Mouse (Mus musculus) limb, embryonic 15.5 days (tissue): ENCODE measurements around the gene Trmt2b. TPM values are rescaled to one million over a fixed set of nuclear protein-coding genes. Genes with fewer than 3 reads are reported as not detected.
"Not testable (repeated sequence)": the region's sequence is repeated elsewhere in the genome, so short reads cannot be mapped to it uniquely, and the experiment has no call there.

Source experiments
- ATAC-seq: fragments of 200-750 bp; cut with Nextera tagmentation; 2 replicates; pipeline ENCODE4 v1.8.0; 2017; ENCODE audit warnings: low read depth, moderate TSS enrichment; ENCODE audit not compliant: insufficient number of reproducible peaks, low FRiP score, low TSS enrichment
- H3K27ac ChIP-seq: fragments of 300-500 bp; sonication (generic); 2 replicates; pipeline ENCODE4 v1.5.1; 2015; ENCODE audit warnings: moderate library complexity, mild to moderate bottlenecking, inconsistent platforms
- H3K27me3 ChIP-seq: fragments of 300-500 bp; sonication (generic); 2 replicates; pipeline ENCODE4 v1.6.1; 2015; ENCODE audit warnings: inconsistent platforms
- H3K36me3 ChIP-seq: fragments of 300-500 bp; sonication (generic); 2 replicates; pipeline ENCODE4 v1.6.1; 2015; ENCODE audit warnings: inconsistent platforms
- H3K4me1 ChIP-seq: fragments of 300-500 bp; sonication (generic); 2 replicates; pipeline ENCODE4 v1.6.1; 2015; ENCODE audit warnings: inconsistent platforms
- H3K4me2 ChIP-seq: fragments of 300-500 bp; sonication (generic); 2 replicates; pipeline ENCODE4 v1.6.1; 2015; ENCODE audit warnings: mild to moderate bottlenecking, inconsistent platforms
- H3K4me3 ChIP-seq: fragments of 300-500 bp; sonication (generic); 2 replicates; pipeline ENCODE4 v1.5.1; 2015; ENCODE audit warnings: mild to moderate bottlenecking, inconsistent platforms
- H3K9ac ChIP-seq: fragments of 300-500 bp; sonication (generic); 2 replicates; pipeline ENCODE4 v1.6.1; 2015; ENCODE audit warnings: inconsistent platforms
- H3K9me3 ChIP-seq: fragments of 300-500 bp; sonication (generic); 2 replicates; pipeline ENCODE4 v1.6.1; 2016; ENCODE audit warnings: inconsistent platforms
- WGBS: fragments of 180-500 bp; shearing (Covaris S2); methylation state at CpG from one replicate; pipeline ENCODE4 v1.1.7; 2015; 5-methylcytosine and 5-hydroxymethylcytosine counted together
- polyA plus RNA-seq: library from polyadenylated mRNA; unstranded; fragments of >200 nt; fragmentation: Nextera tagmentation; extraction: Ambion mirVana; gene quantifications from 2 replicates; pipeline ENCODE4 v1.2.1, GENCODE M21; 2015

The Trmt2b gene
- 15.7 and 19.1 TPM in 2 replicates for polyA plus RNA-seq

DNA sequence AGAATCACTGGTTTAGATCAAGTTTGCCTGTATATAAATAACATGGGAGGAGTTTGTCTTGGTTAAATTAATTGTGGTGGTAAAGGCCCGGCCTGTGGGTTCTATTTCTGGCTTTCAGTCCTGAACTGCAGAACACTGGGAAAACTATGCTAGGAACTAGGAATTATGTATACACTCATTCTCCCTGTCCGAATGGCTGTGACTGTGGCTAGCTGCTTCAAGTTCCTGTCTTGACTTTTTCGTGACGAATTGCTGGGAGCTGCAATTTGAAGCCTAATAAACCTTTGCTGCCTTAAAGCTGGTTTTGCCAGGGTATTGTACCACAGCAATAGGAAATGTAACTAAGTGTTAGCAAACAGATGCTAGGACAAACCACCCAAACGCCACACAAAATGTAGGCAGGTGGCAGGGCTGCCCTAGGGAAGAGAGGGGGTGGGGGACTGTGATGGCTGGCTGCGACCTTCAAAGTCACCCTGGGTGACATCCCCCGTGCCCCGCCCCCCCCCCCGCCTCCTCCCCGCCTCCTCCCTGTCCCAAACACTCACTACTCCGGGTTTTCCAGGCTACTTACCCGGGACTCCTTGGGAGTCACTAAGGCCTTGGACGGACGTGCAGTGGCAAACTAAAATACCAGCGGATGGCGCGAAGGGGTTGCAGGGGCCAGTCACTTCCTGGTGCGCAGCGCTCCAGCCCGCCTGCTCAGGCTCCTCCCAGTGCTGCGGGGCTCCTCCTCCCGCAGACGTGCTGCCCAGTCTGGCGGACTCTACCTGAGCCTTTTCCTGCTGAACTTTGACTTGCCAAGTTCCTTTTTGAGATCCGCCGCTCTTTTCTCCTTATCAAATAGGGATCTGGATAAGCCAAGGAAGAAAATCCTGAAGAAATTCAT, at the start of gene Trmt2b:
Gene Trmt2b, minus strand, starts transcription at position 710 of the 886 bp plus-strand sequence.
- Histone ChIP-seq H3K4me3 (peak within 1 kb of the TSS; percentile 42), H3K9ac (0 out of 2 replicates have a peak within 1 kb of the TSS, but pooled peaks have one; percentile 17), H3K4me1 (no peaks in the 10 kb centered on the region), H3K27ac (peak within 1 kb of the TSS; percentile 69), H3K9me3 (no peaks in the 10 kb centered on the region), H3K36me3 (no peaks in the 10 kb centered on the region), H3K4me2 (peak within 1 kb of the TSS; percentile 43), H3K27me3 (no peaks in the 10 kb centered on the region)
- 0 out of 2 replicates have a peak, but pooled peaks have one; percentile 69 for ATAC-seq
- WGBS = 22% methylated on average over 19 of the region's 26 CpGs

DNA sequence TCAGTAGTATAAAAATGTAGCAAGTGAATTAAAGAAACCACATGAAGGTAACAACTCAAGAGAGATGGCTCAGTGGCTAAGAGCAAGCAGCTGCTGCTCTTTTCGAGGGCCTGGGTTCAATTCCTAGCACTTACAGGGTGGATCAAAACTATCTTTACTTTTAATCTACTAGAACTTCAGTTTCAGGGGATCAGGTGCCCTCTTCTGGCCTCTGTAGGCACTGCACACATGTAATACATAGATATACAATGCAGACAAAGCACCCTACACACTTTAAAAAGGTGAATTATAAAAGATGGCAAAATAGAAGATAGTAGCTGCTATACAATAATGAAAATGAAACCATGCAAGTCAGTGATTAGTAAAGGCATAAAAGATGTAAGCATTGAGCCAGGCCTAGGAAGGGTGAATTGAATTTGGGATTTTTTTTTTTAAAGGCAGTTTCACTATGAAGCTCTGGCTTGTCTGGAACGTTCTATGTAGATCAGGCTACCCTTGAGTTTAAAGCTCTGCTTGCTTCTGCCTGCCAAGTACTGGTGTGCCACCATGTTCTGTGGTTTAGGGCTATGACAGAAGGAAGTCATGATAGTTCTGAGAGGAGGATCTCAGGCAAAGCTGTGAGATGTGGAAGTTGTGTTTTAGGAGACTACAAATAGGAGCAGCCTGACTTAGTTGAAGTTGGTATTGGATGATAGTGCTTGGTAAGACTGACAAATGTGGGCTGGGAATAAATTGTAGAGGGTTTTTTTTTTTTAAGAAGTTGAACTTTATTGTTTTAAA, 42.6 kb upstream of the Trmt2b start:
- Histone ChIP-seq H3K36me3 (no peaks in the 10 kb centered on the region), H3K4me1 (no peaks in the 10 kb centered on the region), H3K9me3 (no peaks in the 10 kb centered on the region), H3K9ac (no peak overlapping the region), H3K27me3 (no peaks in the 10 kb centered on the region), H3K4me3 (no peak overlapping the region), H3K4me2 (no peak overlapping the region), H3K27ac (no peak overlapping the region)
- 86% methylated on average over 2 of the region's 2 CpGs for WGBS
- ATAC-seq = no peak

DNA sequence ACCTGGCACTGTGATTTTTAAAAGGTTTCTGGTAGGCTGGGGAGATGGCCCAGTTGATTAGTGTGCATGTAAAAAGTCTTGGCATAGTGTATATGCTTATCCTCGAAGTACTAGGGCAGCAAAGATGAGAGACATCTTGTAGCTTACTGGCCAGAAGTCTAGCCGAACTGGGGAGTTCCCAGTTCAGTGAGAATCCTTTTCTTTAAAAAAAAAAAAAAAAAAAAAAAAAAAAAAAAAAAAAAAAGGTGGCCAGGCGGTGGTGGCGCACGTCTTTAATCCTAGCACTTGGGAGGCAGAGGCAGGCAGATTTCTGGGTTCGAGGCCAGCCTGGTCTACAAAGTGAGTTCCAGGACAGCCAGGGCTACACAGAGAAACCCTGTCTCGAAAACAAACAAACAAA, 34.4 kb upstream of the Trmt2b start:
- H3K27ac ChIP-seq, H3K27me3 ChIP-seq, H3K4me1 ChIP-seq, H3K9me3 ChIP-seq, H3K4me3 ChIP-seq, H3K9ac ChIP-seq, H3K4me2 ChIP-seq, ATAC-seq, H3K36me3 ChIP-seq: not testable (repeated sequence)
- WGBS = 87% methylated on average over 7 of the region's 7 CpGs

DNA sequence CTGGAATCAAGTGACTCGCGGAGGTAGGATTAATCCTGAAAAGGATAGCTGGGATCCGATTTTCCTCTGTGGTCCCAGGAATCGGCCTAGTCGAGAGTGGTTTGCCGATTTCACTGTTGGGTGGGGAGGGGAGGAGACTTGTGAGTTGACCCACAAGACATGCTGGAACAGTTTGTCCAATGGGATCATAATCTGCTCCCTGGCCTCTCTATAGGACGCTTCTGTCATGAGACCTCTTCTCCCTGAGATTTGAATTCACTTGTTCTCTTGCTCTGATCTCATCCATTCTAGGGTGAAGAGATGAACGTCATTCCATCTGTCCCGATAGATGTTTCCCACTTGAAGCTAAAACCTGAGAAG, 31.5 kb upstream of the Trmt2b start:
- Histone ChIP-seq H3K4me3 (peak overlapping the region; percentile 46), H3K36me3 (no peaks in the 10 kb centered on the region), H3K27ac (no peak overlapping the region), H3K9ac (0 out of 2 replicates have a peak overlapping the region, but pooled peaks have one; percentile 23), H3K27me3 (no peaks in the 10 kb centered on the region), H3K4me1 (no peaks in the 10 kb centered on the region), H3K9me3 (no peaks in the 10 kb centered on the region), H3K4me2 (peak overlapping the region; percentile 41)
- ATAC-seq = peak; percentile 44; the same call in 1 of the 2 replicates
- 23% methylated on average over 9 of the region's 9 CpGs for WGBS

DNA sequence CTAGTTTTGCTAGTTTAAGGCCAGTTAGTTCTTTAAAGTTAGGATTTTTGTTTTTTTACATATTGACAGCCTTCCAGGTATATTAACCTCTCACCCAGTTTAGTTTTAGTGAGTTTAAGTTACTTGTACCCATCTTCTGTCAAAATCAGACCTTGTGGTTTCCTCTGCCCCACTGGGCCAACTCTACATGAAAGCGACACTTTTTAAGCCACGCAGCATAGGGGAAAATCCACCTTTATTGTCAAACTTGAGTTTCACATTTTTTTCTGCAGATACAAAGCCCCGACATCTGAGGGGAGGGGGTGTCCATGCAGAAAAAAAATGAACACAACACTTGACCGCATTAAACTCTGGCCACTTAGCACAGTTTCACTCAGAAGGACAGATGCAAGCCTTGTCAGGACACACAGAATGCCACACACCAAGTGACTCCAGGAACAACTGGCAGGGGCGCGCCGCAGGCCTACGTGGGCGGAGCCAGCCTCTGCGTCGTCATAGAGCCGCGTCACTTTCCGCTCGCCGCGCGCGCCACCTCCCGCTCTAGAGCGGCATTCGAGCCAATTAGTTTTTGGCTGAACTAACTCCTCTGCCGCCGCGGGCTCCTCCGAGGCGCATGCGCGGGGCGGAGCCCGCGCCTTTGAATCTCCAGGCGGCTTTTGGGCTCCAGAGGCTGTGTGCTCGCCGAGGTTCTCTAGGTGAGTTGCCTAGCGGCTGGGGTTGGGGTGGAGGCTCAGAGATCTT, 30.9 kb upstream of the Trmt2b start, which contains the start of gene Cenpi:
Gene Cenpi, plus strand, starts transcription at position 551 of the 741 bp plus-strand sequence.
- no peaks in the 10 kb centered on the region for H3K9me3 ChIP-seq
- WGBS = 18% methylated on average over 36 of the region's 36 CpGs
- H3K27me3 ChIP-seq = no peaks in the 10 kb centered on the region
- peak within 1 kb of the TSS; percentile 41 for H3K4me2 ChIP-seq
- H3K4me1 ChIP-seq = no peaks in the 10 kb centered on the region
- peak; percentile 83 for ATAC-seq
- no peaks in the 10 kb centered on the region for H3K36me3 ChIP-seq
- H3K9ac ChIP-seq = 0 out of 2 replicates have a peak within 1 kb of the TSS, but pooled peaks have one; percentile 23
- H3K27ac ChIP-seq = peak within 1 kb of the TSS; percentile 61; the same call in 1 of the 2 replicates
- peak within 1 kb of the TSS; percentile 46 for H3K4me3 ChIP-seq

DNA sequence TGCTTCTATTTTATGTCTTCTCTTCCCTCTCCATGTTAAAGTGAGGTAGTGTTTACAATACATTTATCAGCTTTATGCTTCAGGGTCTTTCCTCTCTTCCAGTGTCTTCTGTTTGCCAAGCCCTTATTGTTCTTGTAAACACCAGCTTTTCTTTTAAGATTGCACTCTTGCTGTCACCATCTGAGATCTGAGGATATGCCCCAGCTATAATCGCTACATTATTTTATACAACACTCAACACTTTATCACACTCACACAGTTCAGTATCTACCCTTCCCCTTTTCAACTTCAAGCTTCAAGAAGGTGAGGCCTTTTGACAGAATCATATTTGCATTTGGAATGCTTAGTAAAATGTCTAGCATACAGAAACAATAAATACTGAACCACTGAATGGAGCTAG, 26.5 kb upstream of the Trmt2b start:
- Histone ChIP-seq H3K36me3 (no peaks in the 10 kb centered on the region), H3K4me1 (no peaks in the 10 kb centered on the region), H3K4me3 (no peak overlapping the region), H3K27me3 (no peaks in the 10 kb centered on the region; the same call in 1 of the 2 replicates), H3K4me2 (no peak overlapping the region), H3K27ac (no peak overlapping the region), H3K9ac (no peak overlapping the region), H3K9me3 (no peaks in the 10 kb centered on the region)
- ATAC-seq = no peak
- WGBS = 82% methylated on average over 1 of the region's 1 CpGs

DNA sequence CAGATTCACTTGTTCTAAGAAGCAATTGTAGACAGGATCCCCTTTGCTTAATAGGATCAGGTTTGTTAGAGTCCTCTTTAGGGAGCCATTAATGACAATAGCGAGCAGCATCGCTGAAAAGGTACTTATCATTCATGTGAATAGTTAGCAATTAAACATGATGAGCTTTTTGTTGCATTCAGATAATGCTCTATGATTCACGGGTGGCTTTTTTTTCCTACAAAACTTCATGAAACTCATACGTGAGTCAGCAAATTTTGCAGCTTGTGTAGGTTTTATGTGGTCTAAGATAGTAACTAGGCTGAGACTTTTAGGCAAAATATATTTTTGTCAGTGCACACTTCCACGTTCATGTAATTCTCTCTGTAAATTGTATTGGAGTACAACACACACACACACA, 23.4 kb upstream of the Trmt2b start:
- Histone ChIP-seq H3K4me2 (no peak overlapping the region), H3K27ac (no peak overlapping the region), H3K4me3 (no peak overlapping the region), H3K27me3 (peaks cover 8% of the 10 kb centered on the region), H3K4me1 (no peaks in the 10 kb centered on the region), H3K36me3 (no peaks in the 10 kb centered on the region), H3K9ac (no peak overlapping the region), H3K9me3 (no peaks in the 10 kb centered on the region)
- 64% methylated on average over 5 of the region's 5 CpGs for WGBS
- no peak for ATAC-seq

DNA sequence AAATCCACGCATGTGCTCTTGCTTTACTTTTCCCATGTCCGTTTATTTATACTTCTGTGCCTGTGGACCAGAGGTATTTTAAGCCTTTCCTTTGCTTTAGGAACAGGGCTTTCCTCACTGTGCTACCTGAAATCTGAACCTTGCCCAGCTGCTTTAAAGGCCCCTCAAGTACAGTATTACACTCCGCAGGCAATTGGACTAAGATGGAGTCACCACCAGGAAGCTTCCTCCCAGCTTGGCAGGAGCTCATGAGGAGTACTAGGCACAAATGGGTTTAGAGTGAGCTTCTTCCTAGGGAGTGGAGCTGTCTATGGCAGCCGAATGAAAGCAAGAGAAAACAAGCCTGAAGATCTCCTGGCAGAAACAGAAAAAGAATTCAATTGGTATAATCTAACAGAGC, 20.4 kb upstream of the Trmt2b start:
- no peaks in the 10 kb centered on the region for H3K36me3 ChIP-seq
- peak overlapping the region; percentile 61; the same call in 1 of the 2 replicates for H3K4me2 ChIP-seq
- H3K9ac ChIP-seq = no peak overlapping the region
- no peak for ATAC-seq
- 35% methylated on average over 4 of the region's 4 CpGs for WGBS
- H3K4me3 ChIP-seq = peak overlapping the region; percentile 44; the same call in 1 of the 2 replicates
- H3K4me1 ChIP-seq = no peaks in the 10 kb centered on the region
- no peak overlapping the region for H3K27ac ChIP-seq
- H3K9me3 ChIP-seq = no peaks in the 10 kb centered on the region
- H3K27me3 ChIP-seq = peaks cover 17% of the 10 kb centered on the region

DNA sequence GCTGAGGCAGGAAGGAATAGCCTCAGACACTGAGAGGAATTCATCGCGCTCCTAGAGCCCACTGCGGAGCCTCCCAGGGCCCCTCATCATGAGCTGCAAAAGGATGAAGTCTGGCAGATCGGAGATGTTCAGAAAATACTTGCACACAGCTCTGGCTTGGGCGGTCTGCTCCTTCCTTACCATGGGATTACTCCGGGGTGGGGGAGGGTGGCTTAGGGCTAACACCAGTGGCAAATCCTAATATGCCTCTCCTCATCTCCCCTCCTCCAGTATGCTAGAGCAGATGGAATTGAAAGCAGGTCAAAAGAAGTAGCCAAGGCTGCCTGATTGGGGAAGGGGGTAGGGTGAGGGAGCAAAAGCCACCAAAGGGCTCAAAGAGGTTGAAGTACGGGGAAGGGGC, 20.0 kb upstream of the Trmt2b start:
- H3K4me2 ChIP-seq = peak overlapping the region; percentile 61
- H3K9ac ChIP-seq = no peak overlapping the region
- H3K36me3 ChIP-seq = no peaks in the 10 kb centered on the region

DNA sequence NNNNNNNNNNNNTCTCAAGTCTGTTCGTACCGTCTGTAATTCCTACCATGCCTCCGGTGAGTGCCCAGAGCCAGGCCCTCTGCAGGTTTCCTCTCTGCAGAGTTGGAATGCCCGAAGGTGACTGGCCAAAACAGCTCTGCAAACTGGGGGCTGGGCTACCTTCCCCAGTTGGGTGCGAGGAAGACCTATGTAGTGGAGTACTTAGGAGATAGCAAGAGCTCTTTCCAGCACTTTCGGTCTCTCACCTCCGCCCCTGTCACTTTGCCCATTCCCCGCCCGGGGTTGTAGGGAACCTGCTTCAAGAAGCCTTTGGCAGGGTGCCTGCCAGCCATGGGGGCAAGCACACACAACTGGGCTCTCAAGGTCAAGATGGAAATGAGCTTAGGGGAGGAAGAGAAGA, 19.5 kb upstream of the Trmt2b start:
- Histone ChIP-seq H3K9me3 (no peaks in the 10 kb centered on the region), H3K27ac (no peak overlapping the region), H3K4me1 (no peaks in the 10 kb centered on the region), H3K9ac (no peak overlapping the region), H3K4me3 (peak overlapping the region; percentile 44), H3K36me3 (no peaks in the 10 kb centered on the region), H3K27me3 (peaks cover 17% of the 10 kb centered on the region), H3K4me2 (peak overlapping the region; percentile 61)
- no peak for ATAC-seq
- WGBS = 41% methylated on average over 9 of the region's 9 CpGs

More for the DNA sequence above, 20.0 kb upstream of the Trmt2b start:
- peak overlapping the region; percentile 44 for H3K4me3 ChIP-seq
- H3K27me3 ChIP-seq = peaks cover 17% of the 10 kb centered on the region
- no peaks in the 10 kb centered on the region for H3K4me1 ChIP-seq
- ATAC-seq = no peak
- no peak overlapping the region for H3K27ac ChIP-seq
- H3K9me3 ChIP-seq = no peaks in the 10 kb centered on the region
- 31% methylated on average over 7 of the region's 7 CpGs for WGBS

DNA sequence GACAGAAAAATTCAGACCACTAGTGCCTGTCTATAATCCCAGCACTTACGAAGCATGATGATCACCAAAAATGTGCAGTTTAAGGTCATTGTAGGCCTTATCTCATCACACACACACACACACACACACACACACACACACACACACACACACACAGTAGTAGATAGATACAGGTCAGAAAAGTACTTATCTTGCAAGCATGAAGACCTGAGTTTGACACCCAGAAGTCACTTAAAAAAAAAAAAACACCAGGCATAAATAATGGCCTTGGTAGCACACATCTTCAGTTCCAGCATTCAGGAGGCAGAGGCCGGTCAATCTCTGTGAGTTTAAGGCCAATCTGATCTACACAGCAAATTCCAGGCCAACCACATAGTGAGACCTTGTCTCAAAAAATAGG, 10.5 kb upstream of the Trmt2b start:
- no peak overlapping the region for H3K9ac ChIP-seq
- WGBS = 86% methylated on average over 2 of the region's 2 CpGs
- no peaks in the 10 kb centered on the region for H3K4me1 ChIP-seq
- no peak overlapping the region for H3K4me3 ChIP-seq
- H3K4me2 ChIP-seq = no peak overlapping the region
- no peaks in the 10 kb centered on the region for H3K36me3 ChIP-seq
- peaks cover 6% of the 10 kb centered on the region for H3K27me3 ChIP-seq
- no peak overlapping the region for H3K27ac ChIP-seq
- no peak for ATAC-seq
- no peaks in the 10 kb centered on the region for H3K9me3 ChIP-seq
